Mouse (Mus musculus) spleen, postnatal 14 days (tissue): ENCODE data around the gene Vav1.
A peak's percentile ranks its signal among the peaks of the same experiment; 100 is the strongest.

Experiments used
- DNase-seq, 2 experiments: peaks; one replicate each; pipeline ENCODE4 v3.0.0; 2021 to 2022; ENCODE audit warnings: low spot score in 2 of 2

Vav1 gene

GRCm38 (mm10) chr17:57335673-57336303, 56.9 kb downstream of the Vav1 start:
- peak; percentile 64 to 82 for DNase-seq

GRCm38 (mm10) chr17:57337996-57338395, 59.1 kb downstream of the Vav1 start:
- no peak for DNase-seq

GRCm38 (mm10) chr17:57339298-57339697, 60.4 kb downstream of the Vav1 start:
- no peak for DNase-seq

GRCm38 (mm10) chr17:57341568-57341967, 62.7 kb downstream of the Vav1 start:
- DNase-seq: no peak

- DNase-seq: no peak
Observed at GRCm38 (mm10) chr17:57344029-57344707, 65.3 kb downstream of the Vav1 start.

GRCm38 (mm10) chr17:57347017-57347416, 68.1 kb downstream of the Vav1 start:
- DNase-seq: no peak

- no peak for DNase-seq
Observed at GRCm38 (mm10) chr17:57347781-57348180, 68.9 kb downstream of the Vav1 start.

GRCm38 (mm10) chr17:57349067-57349466, 70.2 kb downstream of the Vav1 start:
- peak in 1 of 2 experiments; percentile 39 for DNase-seq

GRCm38 (mm10) chr17:57350212-57350611, 71.3 kb downstream of the Vav1 start:
- no peak for DNase-seq

GRCm38 (mm10) chr17:57351107-57351506, 72.2 kb downstream of the Vav1 start:
- no peak for DNase-seq

GRCm38 (mm10) chr17:57358441-57358840, 79.5 kb downstream of the Vav1 start, which contains the start of gene Adgre1:
Gene Adgre1, plus strand, starts transcription at chr17:57358691.
- no peak for DNase-seq

GRCm38 (mm10) chr17:57359485-57360241, 80.8 kb downstream of the Vav1 start:
- DNase-seq: no peak
